Mouse (Mus musculus): Measurements from ENCODE around the gene Apba2. TPM values are rescaled to one million over a fixed set of nuclear protein-coding genes. Genes with fewer than 3 reads are reported as not detected.

Apba2 gene
- total RNA-seq, 2 experiments from 2014 or later = 0.27 to 0.39 TPM

- no peak for DNase-seq
- intact Hi-C loops (cut with DNase I; ENCODE audit: low total_unique reads) = no loop called here
Measured at GRCm38 (mm10) chr7:64580293-64580692, 78.8 kb downstream of the Apba2 start.

GRCm38 (mm10) chr7:64582358-64582757 is 80.9 kb downstream of the Apba2 start:
- intact Hi-C loops (cut with DNase I; ENCODE audit: low total_unique reads) = no loop called here
- no peak for DNase-seq

- no peak for DNase-seq
- intact Hi-C loops (cut with DNase I; ENCODE audit: low total_unique reads) = no loop called here
Measured at GRCm38 (mm10) chr7:64583670-64584121, 82.2 kb downstream of the Apba2 start.

- intact Hi-C loops (cut with DNase I; ENCODE audit: low total_unique reads) = no loop called here
- DNase-seq = no peak
Measured at GRCm38 (mm10) chr7:64586133-64586532, 84.6 kb downstream of the Apba2 start.

- no peak for DNase-seq
- intact Hi-C loops (cut with DNase I; ENCODE audit: low total_unique reads) = no loop called here
Measured at GRCm38 (mm10) chr7:64586571-64586970, 85.1 kb downstream of the Apba2 start.

GRCm38 (mm10) chr7:64588636-64589389 is 87.3 kb downstream of the Apba2 start:
- DNase-seq = no peak
- intact Hi-C loops (cut with DNase I; ENCODE audit: low total_unique reads) = no loop called here

GRCm38 (mm10) chr7:64595256-64595655 is 93.8 kb downstream of the Apba2 start:
- intact Hi-C loops (cut with DNase I; ENCODE audit: low total_unique reads) = no loop called here
- DNase-seq = no peak

GRCm38 (mm10) chr7:64596652-64597051 is 95.1 kb downstream of the Apba2 start:
- no peak for DNase-seq
- intact Hi-C loops (cut with DNase I; ENCODE audit: low total_unique reads) = no loop called here

- intact Hi-C loops (cut with DNase I; ENCODE audit: low total_unique reads) = no loop called here
- DNase-seq = no peak
Measured at GRCm38 (mm10) chr7:64609866-64610265, 108.4 kb downstream of the Apba2 start.

- no peak for DNase-seq
- intact Hi-C loops (cut with DNase I; ENCODE audit: low total_unique reads) = no loop called here
Measured at GRCm38 (mm10) chr7:64610875-64611274, 109.4 kb downstream of the Apba2 start.

GRCm38 (mm10) chr7:64619261-64619660 is 117.8 kb downstream of the Apba2 start:
- DNase-seq = no peak
- intact Hi-C loops (cut with DNase I; ENCODE audit: low total_unique reads) = no loop called here

- intact Hi-C loops (cut with DNase I; ENCODE audit: low total_unique reads) = no loop called here
- DNase-seq = no peak
Measured at GRCm38 (mm10) chr7:64626494-64626893, 125.0 kb downstream of the Apba2 start.

- DNase-seq = no peak
- intact Hi-C loops (cut with DNase I; ENCODE audit: low total_unique reads) = no loop called here
Measured at GRCm38 (mm10) chr7:64627972-64628655, 126.6 kb downstream of the Apba2 start.

- intact Hi-C loops (cut with DNase I; ENCODE audit: low total_unique reads) = no loop called here
- DNase-seq = no peak
Measured at GRCm38 (mm10) chr7:64630697-64631096, 129.2 kb downstream of the Apba2 start.

GRCm38 (mm10) chr7:64631131-64631530 is 129.6 kb downstream of the Apba2 start:
- no peak for DNase-seq
- intact Hi-C loops (cut with DNase I; ENCODE audit: low total_unique reads) = no loop called here

GRCm38 (mm10) chr7:64631781-64632351 is 130.4 kb downstream of the Apba2 start:
- intact Hi-C loops (cut with DNase I; ENCODE audit: low total_unique reads) = no loop called here
- no peak for DNase-seq

- DNase-seq = no peak
- intact Hi-C loops (cut with DNase I; ENCODE audit: low total_unique reads) = no loop called here
Measured at GRCm38 (mm10) chr7:64633182-64633581, 131.7 kb downstream of the Apba2 start.

- intact Hi-C loops (cut with DNase I; ENCODE audit: low total_unique reads) = no loop called here
Measured at GRCm38 (mm10) chr7:64633916-64634315, 132.4 kb downstream of the Apba2 start.

GRCm38 (mm10) chr7:64634482-64634881 is 133.0 kb downstream of the Apba2 start:
- intact Hi-C loops (cut with DNase I; ENCODE audit: low total_unique reads) = no loop called here
- no peak for DNase-seq

More at GRCm38 (mm10) chr7:64633916-64634315, 132.4 kb downstream of the Apba2 start:
- DNase-seq = no peak

GRCm38 (mm10) chr7:64638922-64639321 is 137.4 kb downstream of the Apba2 start:
- intact Hi-C loops (cut with DNase I; ENCODE audit: low total_unique reads) = no loop called here
- no peak for DNase-seq

GRCm38 (mm10) chr7:64640651-64641050 is 139.1 kb downstream of the Apba2 start:
- no peak for DNase-seq
- intact Hi-C loops (cut with DNase I; ENCODE audit: low total_unique reads) = no loop called here

Measured in gastrocnemius, postnatal 14 days (tissue).